Mouse (Mus musculus) bone marrow, adult 2 months (tissue): Measurements from ENCODE around the gene Mlana. TPM values are rescaled to one million over a fixed set of nuclear protein-coding genes. Genes with fewer than 3 reads are reported as not detected.

Experiments used
- H3K27ac ChIP-seq: fragments of 200-500 bp; 2 replicates; pipeline ENCODE4 v1.5.1; 2012; ENCODE audit warnings: low read depth, mild to moderate bottlenecking, control low read depth, inconsistent platforms, low read length; ENCODE audit not compliant: control insufficient read depth, poor library complexity, insufficient read depth
- H3K4me1 ChIP-seq: fragments of 200-500 bp; 2 replicates; pipeline ENCODE4 v1.6.1; 2011; ENCODE audit warnings: low read length; ENCODE audit not compliant: control insufficient read depth, insufficient read depth
- H3K4me3 ChIP-seq: fragments of 200-500 bp; replicated peaks from 2 replicates; pipeline ENCODE3; 2011; ENCODE audit warnings: mild to moderate bottlenecking, low read depth, low read length, control low read depth; ENCODE audit not compliant: control insufficient read depth
- CTCF ChIP-seq: fragments of 200-500 bp; IDR thresholded peaks from 2 replicates; pipeline ENCODE4 v1.5.1; 2011; ENCODE audit warnings: low read length, control low read depth; ENCODE audit not compliant: control insufficient read depth, insufficient read depth
- POLR2A ChIP-seq: fragments of 200-500 bp; IDR thresholded peaks from 2 replicates; pipeline ENCODE4 v1.6.1; 2011; ENCODE audit warnings: low read depth, mild to moderate bottlenecking, control low read depth, low read length, borderline replicate concordance; ENCODE audit not compliant: control insufficient read depth
- WGBS: fragments of 180-500 bp; shearing (Covaris S2); methylation state at CpG from one replicate; pipeline ENCODE4 v1.1.7; 2018; 5-methylcytosine and 5-hydroxymethylcytosine counted together
- polyA plus RNA-seq: library from polyadenylated mRNA; stranded (reverse); fragments of >200 nt; gene quantifications from 2 replicates; pipeline ENCODE4 v1.2.4, GENCODE M21; 2011; ENCODE audit warnings: low replicate concordance; ENCODE audit not compliant: missing spikeins, insufficient read depth, insufficient read length

Mlana gene
- polyA plus RNA-seq, 1 experiment, result not detected

GRCm38 (mm10) chr19:29659705-29660104 is 37.9 kb upstream of the Mlana start:
- WGBS, result 31% methylated on average over 6 of the region's 6 CpGs
- H3K4me1 ChIP-seq, result peaks cover 3% of the 10 kb centered on the region

DNA sequence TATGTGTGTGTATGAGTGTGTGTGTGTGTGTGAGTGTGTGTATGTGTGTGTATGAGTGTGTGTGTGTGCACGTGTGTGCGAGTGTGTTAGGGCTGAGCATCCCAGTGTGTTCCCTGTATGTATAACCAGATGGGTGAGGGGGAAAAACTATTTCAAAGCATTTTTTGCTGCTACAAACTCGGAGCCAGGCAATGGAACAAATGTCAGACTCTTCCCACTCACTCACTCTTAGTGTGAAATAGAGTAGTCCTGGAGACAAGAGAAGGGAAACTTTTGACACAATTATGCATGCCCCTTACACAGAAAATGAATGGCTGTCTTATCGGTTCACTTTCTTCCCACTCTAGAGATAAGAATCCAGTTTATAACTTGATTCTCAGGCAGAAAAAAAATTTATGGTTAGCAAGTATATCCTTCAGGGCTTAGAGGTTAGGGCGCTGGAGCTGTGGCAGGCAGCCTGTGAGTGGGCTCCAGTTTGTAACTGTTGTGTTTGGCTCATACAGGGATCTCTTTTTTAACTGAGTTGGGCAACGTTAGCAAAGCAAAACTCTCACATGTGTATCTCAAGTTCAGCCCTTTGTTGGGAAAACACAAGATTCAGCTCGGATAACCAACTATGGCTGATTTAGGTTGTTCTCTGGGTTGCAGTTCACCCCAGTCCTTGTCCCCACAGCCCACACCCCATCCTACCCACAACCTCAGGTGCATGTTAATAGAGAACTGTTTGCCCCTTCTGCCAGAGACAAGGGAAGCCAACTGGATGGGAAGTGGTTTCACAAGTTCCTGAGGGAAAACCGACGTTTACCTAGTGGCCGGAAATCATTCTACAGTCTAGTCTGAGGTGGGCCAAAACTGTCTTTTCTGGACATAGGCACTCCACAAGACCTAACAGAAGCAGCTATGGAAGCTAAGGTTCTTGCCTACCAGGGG is 36.5 kb upstream of the Mlana start:
- WGBS, result 23% methylated on average over 10 of the region's 10 CpGs
- H3K4me1 ChIP-seq, result peaks cover 3% of the 10 kb centered on the region

More at GRCm38 (mm10) chr19:29659705-29660104, 37.9 kb upstream of the Mlana start:
- no peak overlapping the region for H3K27ac ChIP-seq
- H3K4me3 ChIP-seq, result no peak overlapping the region
- no peak for TF ChIP-seq POLR2A
- TF ChIP-seq CTCF, result no peak

DNA sequence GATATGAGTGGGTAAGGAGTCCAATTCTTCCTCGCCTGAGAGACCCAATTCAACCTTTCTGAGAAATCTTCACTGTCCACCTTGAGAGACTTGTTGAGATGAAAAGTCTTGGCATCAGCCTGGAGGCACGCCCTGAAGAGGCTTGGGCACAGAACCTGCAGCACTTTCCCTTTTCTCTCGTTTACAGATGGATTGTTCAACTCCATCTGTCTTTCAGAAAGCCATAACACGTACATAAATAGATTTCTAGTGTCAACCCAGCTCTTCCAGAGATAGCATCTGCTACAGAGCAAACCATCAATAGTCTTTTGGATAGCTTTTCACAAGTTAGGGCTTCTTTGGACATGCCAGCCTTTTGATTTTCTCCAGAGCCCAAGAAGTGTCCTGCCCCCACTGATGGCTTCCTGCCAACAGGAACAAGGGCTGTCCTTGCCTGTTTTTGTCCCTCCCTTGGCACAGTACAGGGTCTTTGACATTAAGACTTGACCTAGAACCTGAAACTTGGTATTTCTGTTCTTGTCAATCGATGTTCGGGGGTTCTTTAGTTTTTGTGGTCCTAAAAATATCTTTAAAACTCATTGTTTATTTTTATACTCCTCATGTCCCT is 35.5 kb upstream of the Mlana start:
- Histone ChIP-seq H3K27ac (no peak overlapping the region), H3K4me3 (no peak overlapping the region), H3K4me1 (peaks cover 3% of the 10 kb centered on the region)
- TF ChIP-seq POLR2A, result no peak
- no peak for TF ChIP-seq CTCF
- WGBS, result 46% methylated on average over 6 of the region's 6 CpGs

More for the DNA sequence above, 36.5 kb upstream of the Mlana start:
- H3K4me3 ChIP-seq, result no peak overlapping the region
- H3K27ac ChIP-seq, result no peak overlapping the region
- no peak for TF ChIP-seq POLR2A
- TF ChIP-seq CTCF, result no peak

DNA sequence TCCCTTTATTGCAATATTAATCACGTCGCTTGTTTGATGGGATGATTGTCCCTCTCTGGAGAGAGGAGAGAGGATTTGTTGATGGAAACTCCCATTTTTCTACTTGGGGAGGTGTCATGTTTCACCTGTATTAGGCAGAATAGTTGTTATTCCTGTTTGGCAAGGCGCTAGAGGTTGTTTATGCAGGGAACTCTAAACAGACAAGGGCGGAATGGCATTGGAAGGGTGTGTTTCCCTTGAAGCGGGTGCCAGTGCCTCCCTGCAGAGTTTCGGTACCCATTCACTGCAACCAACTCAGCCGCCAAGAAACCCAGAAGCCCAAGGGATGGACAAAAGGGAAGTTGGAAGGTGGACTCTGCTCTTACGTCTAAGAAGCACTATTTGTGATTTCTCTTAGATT is 33.8 kb upstream of the Mlana start:
- H3K4me1 ChIP-seq, result peaks cover 3% of the 10 kb centered on the region
- WGBS, result 82% methylated on average over 8 of the region's 8 CpGs
- no peak overlapping the region for H3K4me3 ChIP-seq
- TF ChIP-seq CTCF (no peak), POLR2A (no peak)
- no peak overlapping the region for H3K27ac ChIP-seq

- Histone ChIP-seq H3K4me1 (peaks cover 3% of the 10 kb centered on the region), H3K27ac (no peak overlapping the region), H3K4me3 (no peak overlapping the region)
- TF ChIP-seq CTCF (no peak), POLR2A (no peak)
- WGBS, result 76% methylated on average over 5 of the region's 5 CpGs
Observed at GRCm38 (mm10) chr19:29664934-29665333, 32.7 kb upstream of the Mlana start.

- peaks cover 3% of the 10 kb centered on the region for H3K4me1 ChIP-seq
- no peak for TF ChIP-seq POLR2A
- no peak for TF ChIP-seq CTCF
- WGBS, result 69% methylated on average over 4 of the region's 4 CpGs
- H3K27ac ChIP-seq, result no peak overlapping the region
- H3K4me3 ChIP-seq, result no peak overlapping the region
Observed at GRCm38 (mm10) chr19:29666164-29666563, 31.5 kb upstream of the Mlana start.

GRCm38 (mm10) chr19:29666965-29667594 is 30.5 kb upstream of the Mlana start:
- no peak overlapping the region for H3K4me3 ChIP-seq
- no peak overlapping the region for H3K27ac ChIP-seq
- no peaks in the 10 kb centered on the region; the same call in 1 of the 2 replicates for H3K4me1 ChIP-seq
- no peak for TF ChIP-seq CTCF
- TF ChIP-seq POLR2A, result no peak
- 61% methylated on average over 5 of the region's 5 CpGs for WGBS

GRCm38 (mm10) chr19:29668135-29668534 is 29.5 kb upstream of the Mlana start:
- H3K4me1 ChIP-seq, result no peaks in the 10 kb centered on the region; the same call in 1 of the 2 replicates
- no peak overlapping the region for H3K4me3 ChIP-seq
- WGBS, result 72% methylated on average over 7 of the region's 7 CpGs
- no peak for TF ChIP-seq POLR2A
- TF ChIP-seq CTCF, result no peak
- no peak overlapping the region for H3K27ac ChIP-seq
